In genomic region chr9:121321118-121321517, GRCm38 (mm10) we compare ENCODE assay signal across 24 mouse cellular contexts. TPM values are rescaled to one million over a fixed set of nuclear protein-coding genes. Genes with fewer than 3 reads are reported as not detected.
A peak's percentile ranks its signal among the peaks of the same experiment; 100 is the strongest.
DNase-seq lines count a peak whose midpoint lies in the region; ATAC-seq and TF ChIP-seq lines count a peak whose summit lies in the region.
"Had no signal": no experiment of that assay in that cellular context is flagged by ENCODE, and none has a peak within 500 bp of the region (broad histone marks: within the 10 kb centered on the region; RNA-seq: fewer than 3 reads in every experiment).

No protein-coding gene starts in this region.

- H3K79me2 ChIP-seq in CH12.LX (replicated peaks; ENCODE audit: control insufficient read depth, extremely low read depth, insufficient read depth, poor library complexity, severe bottlenecking): peaks cover 5% of the 10 kb centered on the region; the same call in 1 of the 2 replicates

- H3K4me2 ChIP-seq in heart, embryonic 15.5 days: no peak overlapping the region
- H3K4me2 ChIP-seq in CH12.LX (ENCODE audit: insufficient read depth, low read depth, poor library complexity, severe bottlenecking): no peak overlapping the region
- no peak overlapping the region for H3K4me2 ChIP-seq in intestine, postnatal 0 days (replicated peaks; ENCODE audit: low read depth)
- H3K4me2 ChIP-seq: forebrain, embryonic 12.5 days; stomach, embryonic 15.5 days had no signal

- no peak for ATAC-seq in heart, embryonic 15.5 days (replicated peaks; ENCODE audit: insufficient number of reproducible peaks, insufficient read depth, low FRiP score, low read depth)
- ATAC-seq in intestine, postnatal 0 days: no peak
- ATAC-seq: hindbrain, embryonic 16.5 days had no signal

- H3K4me3 ChIP-seq in gastrocnemius, adult 2 months: no peak overlapping the region
- H3K4me3 ChIP-seq in heart, embryonic 15.5 days: no peak overlapping the region
- no peak overlapping the region for H3K4me3 ChIP-seq in CH12.LX (replicated peaks in 1 of 3; ENCODE audit: low read depth in 2 of 3, low read length in 2 of 3, poor library complexity in 1 of 3)
- H3K4me3 ChIP-seq in intestine, postnatal 0 days (ENCODE audit: low read depth, low read length): no peak overlapping the region
- H3K4me3 ChIP-seq: erythroblast, embryonic 14.5 days; forebrain, embryonic 12.5 days; hindbrain, embryonic 10.5 days; stomach, embryonic 15.5 days had no signal

- H3K27me3 ChIP-seq in heart, embryonic 15.5 days: no peaks in the 10 kb centered on the region
- H3K27me3 ChIP-seq in CH12.LX (replicated peaks): no peaks in the 10 kb centered on the region
- no peaks in the 10 kb centered on the region for H3K27me3 ChIP-seq in intestine, postnatal 0 days (replicated peaks; ENCODE audit: control insufficient read depth, insufficient read depth, low read length)
- H3K27me3 ChIP-seq: forebrain, embryonic 12.5 days; stomach, embryonic 15.5 days had no signal

- 85% methylated on average over 2 of the region's 2 CpGs for WGBS in heart, embryonic 15.5 days
- 94% methylated on average over 2 of the region's 2 CpGs for WGBS in intestine, postnatal 0 days

- TF ChIP-seq POLR2A in CH12.LX (IDR thresholded peaks at IDR 0.05; ENCODE audit: low read depth, low read length): no peak; the same call in 1 of the 2 replicates

- intact Hi-C loops in gastrocnemius, adult 2 months (cut with DNase I): no loop called here

- dilution Hi-C loops in CH12.LX (cut with MboI; ENCODE audit: extremely low pct_ligation_motif_present, extremely low pct_unique_long_range_greater_than_20kb, low sequenced_read_pairs): no loop called here

- no peaks in the 10 kb centered on the region for H3K9me3 ChIP-seq in heart, embryonic 15.5 days (replicated peaks)
- peaks cover 8% of the 10 kb centered on the region for H3K9me3 ChIP-seq in CH12.LX (replicated peaks; ENCODE audit: low read length)
- H3K9me3 ChIP-seq in intestine, postnatal 0 days (ENCODE audit: control insufficient read depth): no peaks in the 10 kb centered on the region
- H3K9me3 ChIP-seq: forebrain, embryonic 12.5 days; G1E; stomach, embryonic 15.5 days had no signal

- in situ Hi-C loops in CH12.LX (cut with MboI; ENCODE audit: low pct_ligation_motif_present, low pct_unique_long_range_greater_than_20kb, low sequenced_read_pairs): no loop called here

- no peaks in the 10 kb centered on the region for H3K36me3 ChIP-seq in heart, embryonic 15.5 days
- peaks cover 12 to 37% of the 10 kb centered on the region in 2 experiments for H3K36me3 ChIP-seq in CH12.LX (replicated peaks in 1 of 2; ENCODE audit: control insufficient read depth in 1 of 2, insufficient read depth in 1 of 2, low read length in 1 of 2)
- 0 out of 2 replicates have a peak, but pooled peaks cover 4% of the 10 kb centered on the region for H3K36me3 ChIP-seq in intestine, postnatal 0 days (ENCODE audit: control insufficient read depth, insufficient read depth)

- peaks cover 46% of the 10 kb centered on the region for H3K4me1 ChIP-seq in heart, embryonic 15.5 days (replicated peaks)
- H3K4me1 ChIP-seq in CH12.LX (ENCODE audit: control insufficient read depth in 1 of 2, insufficient read depth in 2 of 2): peaks cover 9 to 27% of the 10 kb centered on the region in 2 experiments
- H3K4me1 ChIP-seq in intestine, postnatal 0 days (replicated peaks; ENCODE audit: control insufficient read depth, insufficient read depth, low read length): 0 out of 2 replicates have a peak, but pooled peaks cover 16% of the 10 kb centered on the region

- no peak for DNase-seq in gastrocnemius, adult 2 months
- DNase-seq in gastrocnemius, postnatal 4 days (ENCODE audit: low spot score in 2 of 2): no peak
- no peak for DNase-seq in heart, adult 11 months
- no peak for DNase-seq in CH12.LX (ENCODE audit: extremely low read depth)
- no peak for DNase-seq in testis, postnatal 10 days (ENCODE audit: low spot score)
- DNase-seq: B cell, adult 2 months; cerebellum, adult 2 months; cerebellum, postnatal 14 days; gastrocnemius, postnatal 14 days; kidney, postnatal 14 days; liver; lung, adult 2 months; midbrain, embryonic 14.5 days; right cerebral cortex, postnatal 14 days; thymus, postnatal 14 days had no signal

- no peak for TF ChIP-seq EP300 in CH12.LX (IDR thresholded peaks at IDR 0.05; ENCODE audit: low read length)

- no peak overlapping the region for H3K9ac ChIP-seq in heart, embryonic 15.5 days
- no peak overlapping the region for H3K9ac ChIP-seq in CH12.LX (ENCODE audit: insufficient read depth, low read depth)
- H3K9ac ChIP-seq in intestine, postnatal 0 days (ENCODE audit: low read depth, low read length): no peak overlapping the region
- H3K9ac ChIP-seq: forebrain, embryonic 12.5 days; liver, embryonic 14.5 days; stomach, embryonic 15.5 days had no signal

- no peak for TF ChIP-seq RAD21 in CH12.LX (IDR thresholded peaks at IDR 0.05; ENCODE audit: low read depth, low read length)

- no peak for TF ChIP-seq CTCF in gastrocnemius, adult 2 months (IDR thresholded peaks at IDR 0.05)
- no peak for TF ChIP-seq CTCF in CH12.LX (conservative IDR thresholded peaks at IDR 0.05 in 1 of 2, IDR thresholded peaks at IDR 0.05 in 1 of 2; ENCODE audit: low read depth in 2 of 2, low read length in 2 of 2)
- TF ChIP-seq CTCF in intestine, postnatal 0 days (IDR thresholded peaks at IDR 0.05; ENCODE audit: low read depth): no peak

- H3K27ac ChIP-seq in gastrocnemius, adult 2 months: peak overlapping the region; percentile 95
- H3K27ac ChIP-seq in heart, embryonic 15.5 days: peak overlapping the region; percentile 67
- H3K27ac ChIP-seq in CH12.LX (ENCODE audit: insufficient read depth, low read depth): no peak overlapping the region
- H3K27ac ChIP-seq in intestine, postnatal 0 days (ENCODE audit: low read depth, low read length): 0 out of 2 replicates have a peak overlapping the region, but pooled peaks have one; percentile 28
- H3K27ac ChIP-seq: liver, embryonic 14.5 days; stomach, embryonic 15.5 days had no signal

TF ChIP-seq in CH12.LX, 34 proteins besides CTCF, POLR2A, EP300 and RAD21:
- no peak for TF ChIP-seq MAFK (IDR thresholded peaks at IDR 0.05; ENCODE audit: insufficient replicate concordance, low read length)
- TF ChIP-seq POLR2AphosphoS2 (IDR thresholded peaks at IDR 0.05; ENCODE audit: low read depth, low read length): peak; percentile 47; the same call in 1 of the 2 replicates

RNA-seq across cellular contexts. Expression of gene Trak1, which starts 23.8 kb away (rescaled TPM):
- total RNA-seq in gastrocnemius, adult 2 months (2021): 100 to 1,000 TPM; 156 to 204 TPM
- 100 to 1,000 TPM; 193 to 204 TPM for total RNA-seq in gastrocnemius, postnatal 4 days (2021)
- 37.0 and 46.4 TPM in 2 replicates for polyA plus RNA-seq in heart, embryonic 15.5 days (2015; fragmentation: Nextera tagmentation; extraction: Ambion mirVana)
- 16.5 and 18.1 TPM in 2 replicates for total RNA-seq in CH12.LX (2012; rRNA removed)
- total RNA-seq in CH12.LX (2014; rRNA removed): 7.0 and 8.2 TPM in 2 replicates
- polyA plus RNA-seq in CH12.LX (2012; ENCODE audit: insufficient read length, low read depth): 24.6 and 28.6 TPM in 2 replicates
- polyA plus RNA-seq in intestine, postnatal 0 days (2015; fragmentation: Nextera tagmentation; extraction: Ambion mirVana): 16.3 and 17.2 TPM in 2 replicates

RNA-seq across cellular contexts. Expression of gene Ulk4, which starts 44.1 kb away (rescaled TPM):
- under 1 TPM; 0.11 to 0.36 TPM for total RNA-seq in gastrocnemius, adult 2 months (2021)
- 1 to 10 TPM; 2.2 to 2.3 TPM for total RNA-seq in gastrocnemius, postnatal 4 days (2021)
- polyA plus RNA-seq in heart, embryonic 15.5 days (2015; fragmentation: Nextera tagmentation; extraction: Ambion mirVana): 89.3 and 95.4 TPM in 2 replicates
- total RNA-seq in CH12.LX (2012; rRNA removed) (18.5 and 23.3 TPM in 2 replicates), CH12.LX (2014; rRNA removed) (1.4 and 1.6 TPM in 2 replicates)
- polyA plus RNA-seq in CH12.LX (2012; ENCODE audit: insufficient read length, low read depth): 11.0 and 25.8 TPM in 2 replicates
- polyA plus RNA-seq in intestine, postnatal 0 days (2015; fragmentation: Nextera tagmentation; extraction: Ambion mirVana): 108 and 111 TPM in 2 replicates

Comparison
In these comparisons a context has a peak if more than half of its experiments do, and no peak if none do; other contexts are left out.
1. RNA of gene Trak1, which starts 23.8 kb away (total RNA-seq): 156 to 204 TPM in gastrocnemius, adult 2 months and 193 to 204 TPM in gastrocnemius, postnatal 4 days; 7.0 to 18.1 TPM in CH12.LX; every median in the first group is over 4 times any median in the second.